Mouse (Mus musculus): ENCODE measurements around the gene Hpse2. TPM values are rescaled to one million over a fixed set of nuclear protein-coding genes. Genes with fewer than 3 reads are reported as not detected.

The Hpse2 gene
- total RNA-seq, 1 experiment: 0.27 TPM

- Histone ChIP-seq H3K9ac (ENCODE audit: insufficient read depth, low read depth, low read length, poor library complexity, severe bottlenecking) (no peak overlapping the region), H3K4me1 (ENCODE audit: control insufficient read depth in 2 of 2, insufficient read depth in 2 of 2, low read length in 2 of 2, poor library complexity in 1 of 2) (peaks cover 0 to under 1% of the 10 kb centered on the region in 2 experiments; a peak in 1 of 4 replicates), H3K27ac (ENCODE audit: insufficient read depth, low read depth, low read length, poor library complexity, severe bottlenecking) (no peak overlapping the region), H3K36me3 (ENCODE audit: control insufficient read depth, insufficient read depth, low read length, poor library complexity, severe bottlenecking) (no peaks in the 10 kb centered on the region), H3K4me3 (ENCODE audit: insufficient read depth in 1 of 2, low read depth in 1 of 2, low read length in 2 of 2, poor library complexity in 1 of 2, severe bottlenecking in 1 of 2) (no peak overlapping the region), H3K9me3 (ENCODE audit: control insufficient read depth, insufficient read depth, low read depth, low read length) (no peaks in the 10 kb centered on the region)
- no peak for DNase-seq (ENCODE audit: low read depth, low spot score)
- in situ Hi-C loops (cut with MboI; ENCODE audit: low sequenced_read_pairs in 2 of 2, unreplicated experiment in 2 of 2): no loop called here
- TF ChIP-seq ZC3H11A (IDR thresholded peaks at IDR 0.05; ENCODE audit: borderline replicate concordance, low read depth, low read length): no peak
- TF ChIP-seq HCFC1 (IDR thresholded peaks at IDR 0.05; ENCODE audit: borderline replicate concordance, insufficient read depth, low read length): no peak
- TF ChIP-seq CHD2 (IDR thresholded peaks at IDR 0.05; ENCODE audit: low read depth, low read length): no peak
- no peak for TF ChIP-seq MAFK (IDR thresholded peaks at IDR 0.05; ENCODE audit: insufficient read depth, low read depth, low read length)
- TF ChIP-seq ZNF384 (IDR thresholded peaks at IDR 0.05; ENCODE audit: low read depth, low read length): no peak
These were observed 641.5 kb downstream of the Hpse2 start for GRCm38 (mm10) chr19:42746702-42747101.

GRCm38 (mm10) chr19:42745869-42746224 lies 642.3 kb downstream of the Hpse2 start:
- DNase-seq (ENCODE audit: low read depth, low spot score): no peak
- TF ChIP-seq CHD2 (IDR thresholded peaks at IDR 0.05; ENCODE audit: low read depth, low read length) (no peak), MAFK (IDR thresholded peaks at IDR 0.05; ENCODE audit: insufficient read depth, low read depth, low read length) (no peak), ZC3H11A (IDR thresholded peaks at IDR 0.05; ENCODE audit: borderline replicate concordance, low read depth, low read length) (no peak), HCFC1 (IDR thresholded peaks at IDR 0.05; ENCODE audit: borderline replicate concordance, insufficient read depth, low read length) (no peak), ZNF384 (IDR thresholded peaks at IDR 0.05; ENCODE audit: low read depth, low read length) (no peak)

GRCm38 (mm10) chr19:42745084-42745868 lies 642.9 kb downstream of the Hpse2 start:
- DNase-seq (ENCODE audit: low read depth, low spot score): no peak
- Histone ChIP-seq H3K27ac (ENCODE audit: insufficient read depth, low read depth, low read length, poor library complexity, severe bottlenecking) (no peak overlapping the region), H3K36me3 (ENCODE audit: control insufficient read depth, insufficient read depth, low read length, poor library complexity, severe bottlenecking) (no peaks in the 10 kb centered on the region), H3K9ac (ENCODE audit: insufficient read depth, low read depth, low read length, poor library complexity, severe bottlenecking) (no peak overlapping the region), H3K4me1 (ENCODE audit: control insufficient read depth in 2 of 2, insufficient read depth in 2 of 2, low read length in 2 of 2, poor library complexity in 1 of 2) (no peaks in the 10 kb centered on the region), H3K4me3 (ENCODE audit: insufficient read depth in 1 of 2, low read depth in 1 of 2, low read length in 2 of 2, poor library complexity in 1 of 2, severe bottlenecking in 1 of 2) (no peak overlapping the region), H3K9me3 (ENCODE audit: control insufficient read depth, insufficient read depth, low read depth, low read length) (no peaks in the 10 kb centered on the region)
- in situ Hi-C loops (cut with MboI; ENCODE audit: low sequenced_read_pairs in 2 of 2, unreplicated experiment in 2 of 2): no loop called here
- TF ChIP-seq MAFK (IDR thresholded peaks at IDR 0.05; ENCODE audit: insufficient read depth, low read depth, low read length): no peak
- TF ChIP-seq ZC3H11A (IDR thresholded peaks at IDR 0.05; ENCODE audit: borderline replicate concordance, low read depth, low read length): no peak
- TF ChIP-seq HCFC1 (IDR thresholded peaks at IDR 0.05; ENCODE audit: borderline replicate concordance, insufficient read depth, low read length): no peak
- TF ChIP-seq CHD2 (IDR thresholded peaks at IDR 0.05; ENCODE audit: low read depth, low read length): 0 out of 2 replicates have a peak, but pooled peaks have one; percentile 16
- no peak for TF ChIP-seq ZNF384 (IDR thresholded peaks at IDR 0.05; ENCODE audit: low read depth, low read length)

More at GRCm38 (mm10) chr19:42745869-42746224, 642.3 kb downstream of the Hpse2 start:
- Histone ChIP-seq H3K4me1 (ENCODE audit: control insufficient read depth in 2 of 2, insufficient read depth in 2 of 2, low read length in 2 of 2, poor library complexity in 1 of 2) (no peaks in the 10 kb centered on the region), H3K36me3 (ENCODE audit: control insufficient read depth, insufficient read depth, low read length, poor library complexity, severe bottlenecking) (no peaks in the 10 kb centered on the region), H3K9me3 (ENCODE audit: control insufficient read depth, insufficient read depth, low read depth, low read length) (no peaks in the 10 kb centered on the region), H3K9ac (ENCODE audit: insufficient read depth, low read depth, low read length, poor library complexity, severe bottlenecking) (no peak overlapping the region), H3K4me3 (ENCODE audit: insufficient read depth in 1 of 2, low read depth in 1 of 2, low read length in 2 of 2, poor library complexity in 1 of 2, severe bottlenecking in 1 of 2) (no peak overlapping the region), H3K27ac (ENCODE audit: insufficient read depth, low read depth, low read length, poor library complexity, severe bottlenecking) (no peak overlapping the region)
- in situ Hi-C loops (cut with MboI; ENCODE audit: low sequenced_read_pairs in 2 of 2, unreplicated experiment in 2 of 2): no loop called here

- in situ Hi-C loops (cut with MboI; ENCODE audit: low sequenced_read_pairs in 2 of 2, unreplicated experiment in 2 of 2): no loop called here
- Histone ChIP-seq H3K36me3 (ENCODE audit: control insufficient read depth, insufficient read depth, low read length, poor library complexity, severe bottlenecking) (no peaks in the 10 kb centered on the region), H3K9me3 (ENCODE audit: control insufficient read depth, insufficient read depth, low read depth, low read length) (no peaks in the 10 kb centered on the region), H3K27ac (ENCODE audit: insufficient read depth, low read depth, low read length, poor library complexity, severe bottlenecking) (no peak overlapping the region), H3K4me1 (ENCODE audit: control insufficient read depth in 2 of 2, insufficient read depth in 2 of 2, low read length in 2 of 2, poor library complexity in 1 of 2) (no peaks in the 10 kb centered on the region), H3K4me3 (ENCODE audit: insufficient read depth in 1 of 2, low read depth in 1 of 2, low read length in 2 of 2, poor library complexity in 1 of 2, severe bottlenecking in 1 of 2) (no peak overlapping the region), H3K9ac (ENCODE audit: insufficient read depth, low read depth, low read length, poor library complexity, severe bottlenecking) (no peak overlapping the region)
- DNase-seq (ENCODE audit: low read depth, low spot score): no peak
- TF ChIP-seq ZC3H11A (IDR thresholded peaks at IDR 0.05; ENCODE audit: borderline replicate concordance, low read depth, low read length) (0 out of 2 replicates have a peak, but pooled peaks have one; percentile 34), ZNF384 (IDR thresholded peaks at IDR 0.05; ENCODE audit: low read depth, low read length) (no peak), HCFC1 (IDR thresholded peaks at IDR 0.05; ENCODE audit: borderline replicate concordance, insufficient read depth, low read length) (no peak), MAFK (IDR thresholded peaks at IDR 0.05; ENCODE audit: insufficient read depth, low read depth, low read length) (no peak)
These were observed 644.0 kb downstream of the Hpse2 start for GRCm38 (mm10) chr19:42744162-42744586.
